Mouse (Mus musculus) lung, postnatal 36 days (tissue): Measurements from ENCODE around the gene Clock.
A peak's percentile ranks its signal among the peaks of the same experiment; 100 is the strongest.

Experiments
- DNase-seq: peaks from one replicate; pipeline ENCODE4 v3.0.0; 2022; ENCODE audit warnings: mixed read lengths

Clock gene

DNA sequence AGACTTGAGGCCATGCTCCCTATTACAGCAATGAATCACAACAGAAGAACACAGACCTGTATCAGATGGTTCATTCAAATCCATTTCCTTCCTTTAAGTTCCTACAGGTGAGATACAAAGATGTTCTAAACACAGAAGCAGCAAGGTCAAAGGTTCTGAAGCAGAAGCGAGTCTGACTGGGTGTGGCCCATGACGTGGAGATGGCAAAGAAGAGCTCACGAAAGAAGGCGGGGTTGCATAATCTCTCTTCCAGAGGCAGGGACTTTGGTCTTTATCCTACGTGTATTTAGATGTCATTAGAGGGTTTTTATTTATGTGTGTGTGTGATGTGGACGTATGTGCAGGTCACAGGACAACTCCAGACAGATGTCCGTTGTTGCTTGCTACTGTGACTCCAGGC, 126.9 kb downstream of the Clock start:
- DNase-seq = no peak

DNA sequence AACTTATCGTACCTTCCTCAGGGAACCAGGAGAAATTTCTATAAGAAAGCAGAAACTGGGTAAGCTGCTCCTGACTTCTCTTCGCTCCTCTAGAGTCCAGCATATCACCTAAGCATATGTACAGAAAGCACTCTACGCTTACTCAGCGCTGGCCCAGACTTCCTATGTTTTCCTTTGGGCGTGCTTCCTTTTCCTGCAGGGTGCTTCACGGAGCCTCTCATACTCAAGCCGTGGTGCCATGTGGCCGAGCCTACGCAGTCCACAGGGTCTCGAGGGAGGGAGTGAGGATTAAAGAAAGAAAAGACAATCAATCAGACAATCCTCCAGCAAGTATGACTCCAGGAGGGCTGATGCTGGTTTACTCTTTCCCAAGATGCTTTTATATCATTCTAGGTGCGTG, 127.8 kb downstream of the Clock start:
- DNase-seq = peak; percentile 26

DNA sequence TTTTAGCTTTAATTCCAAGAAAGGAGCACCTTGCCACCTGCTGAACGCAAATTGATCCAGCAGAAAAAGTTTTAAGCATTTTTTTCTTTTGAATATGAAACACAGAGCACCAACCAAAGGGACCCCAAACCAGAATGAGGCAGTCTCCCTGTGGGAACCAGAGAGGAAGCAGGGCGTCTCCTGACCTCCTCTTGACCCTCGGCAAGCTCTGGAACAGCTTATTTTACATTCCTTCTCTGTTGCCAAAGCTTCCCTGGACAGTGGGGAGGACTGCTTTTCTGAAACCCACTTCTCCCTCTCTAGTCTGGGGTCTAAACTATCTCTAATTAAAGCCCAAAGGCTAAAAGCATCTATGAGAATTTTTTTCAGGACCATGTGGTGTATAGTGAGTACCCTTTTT, 128.2 kb downstream of the Clock start:
- peak; percentile 47 for DNase-seq

DNA sequence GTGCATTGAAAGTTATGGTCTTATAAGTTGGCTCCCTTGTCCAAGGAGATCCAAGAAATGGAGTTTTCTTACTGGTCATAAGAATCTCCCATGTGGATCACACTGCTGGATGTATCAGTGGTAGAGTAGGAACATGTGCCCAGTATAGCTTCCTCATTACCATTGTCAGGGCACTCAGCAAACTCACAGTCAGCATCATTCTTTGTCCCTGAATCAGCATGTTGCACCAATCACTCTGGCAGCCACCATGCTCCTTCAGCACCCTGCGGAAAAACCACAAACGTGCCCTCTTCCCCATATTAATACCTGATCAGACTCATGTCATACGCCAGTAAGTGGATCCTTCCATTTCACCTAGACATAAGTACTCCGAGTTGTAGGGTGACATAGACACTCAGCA, 129.5 kb downstream of the Clock start:
- no peak for DNase-seq

DNA sequence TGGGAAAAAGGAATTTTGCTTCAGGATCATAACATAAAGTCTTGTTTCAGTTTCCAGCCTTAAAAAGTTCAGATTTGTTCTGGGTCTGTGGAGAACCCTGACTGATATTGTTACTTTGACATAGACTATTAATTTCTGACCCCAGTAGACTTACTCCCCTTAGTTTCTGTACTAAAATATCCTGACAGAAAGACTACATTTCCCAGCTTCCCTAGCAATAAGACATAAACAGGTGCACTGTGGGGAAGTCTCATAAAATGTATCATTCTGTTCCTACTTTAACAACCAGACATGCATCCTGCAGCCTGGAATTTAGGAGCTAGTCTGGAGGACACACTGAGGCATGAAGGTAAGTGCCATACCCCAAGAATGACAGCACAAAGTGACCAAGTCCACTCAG, 133.6 kb downstream of the Clock start:
- no peak for DNase-seq

DNA sequence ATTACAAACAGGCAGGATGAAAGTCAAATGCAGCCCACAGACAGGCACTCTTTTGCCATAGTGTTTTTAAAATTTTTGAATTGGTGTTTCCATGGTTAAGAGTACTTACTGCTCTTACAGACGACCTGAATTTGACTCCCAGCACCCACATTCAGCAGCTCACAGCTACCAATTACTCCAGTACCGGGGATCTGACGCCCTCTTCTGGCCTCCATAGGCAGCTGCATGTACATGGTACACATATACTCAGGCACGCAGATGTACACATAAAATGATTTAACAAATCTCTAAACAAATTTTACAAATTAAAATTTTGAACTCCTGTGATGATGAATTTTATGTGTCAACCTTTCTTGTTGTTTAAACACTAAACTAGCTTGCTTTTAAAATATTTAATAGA, 134.1 kb downstream of the Clock start:
- no peak for DNase-seq

DNA sequence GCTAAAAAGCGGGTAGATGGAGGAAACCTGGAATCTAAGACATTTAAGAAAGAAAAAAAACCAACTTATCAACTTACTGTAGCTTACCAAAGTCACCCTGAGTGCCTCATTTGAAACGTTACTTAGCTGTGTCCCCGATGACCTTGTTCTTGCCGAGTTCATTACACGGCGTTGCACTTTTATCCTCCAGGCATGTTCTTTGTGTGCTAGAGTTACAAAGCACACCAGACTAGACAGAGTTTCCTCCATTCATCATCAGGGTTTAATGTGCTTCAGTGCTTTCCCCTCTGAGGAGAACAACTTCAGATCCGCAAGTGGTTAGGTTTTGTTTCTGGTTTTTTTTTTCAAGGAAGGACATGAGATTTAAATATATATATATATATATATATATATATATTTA, 139.8 kb downstream of the Clock start:
- DNase-seq = no peak

DNA sequence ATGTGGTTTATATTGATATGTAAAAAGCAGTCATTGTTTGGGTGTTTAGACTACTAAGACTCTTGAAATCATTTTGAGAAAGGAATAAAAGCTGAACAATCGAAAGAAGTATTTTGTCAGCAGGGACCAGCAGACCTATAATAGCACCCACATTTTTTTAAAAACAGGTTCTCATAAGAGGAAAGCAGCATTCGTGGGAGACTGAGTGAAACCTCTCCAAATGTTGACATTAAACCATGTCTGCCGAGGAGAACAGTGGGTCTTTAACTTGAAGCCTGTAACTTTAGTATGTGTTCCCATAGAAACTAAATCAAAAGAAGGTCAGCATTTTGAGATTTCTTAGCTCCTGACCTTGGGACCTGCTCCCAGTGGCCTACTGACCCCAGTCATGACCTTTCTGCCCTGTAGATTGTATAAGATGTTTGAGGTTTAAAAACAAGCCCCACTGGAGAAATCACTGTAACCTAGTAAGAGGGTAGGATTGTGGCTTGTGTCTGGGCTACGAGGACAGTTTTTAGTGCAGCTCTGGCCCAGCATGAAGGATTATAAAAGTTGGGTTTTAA, 140.7 kb downstream of the Clock start:
- no peak for DNase-seq

DNA sequence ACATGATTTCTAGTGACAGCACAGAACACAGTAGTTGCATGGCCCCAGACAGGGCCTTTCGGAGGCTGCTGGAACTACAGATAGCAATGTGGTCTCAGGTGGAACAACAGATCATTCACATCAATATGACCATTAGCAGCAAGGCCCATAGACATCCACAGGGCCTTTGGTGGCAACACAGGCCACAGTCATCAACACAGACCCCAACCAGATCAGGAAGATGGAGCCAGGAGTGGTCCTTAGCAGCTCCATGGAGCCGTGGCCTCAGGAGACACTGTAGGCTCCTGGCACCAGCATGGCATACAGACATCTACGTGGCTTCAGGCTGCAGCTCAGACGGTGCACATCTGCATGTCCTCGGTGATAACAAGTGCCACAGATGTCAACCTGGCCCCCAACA, 141.7 kb downstream of the Clock start:
- no peak for DNase-seq

DNA sequence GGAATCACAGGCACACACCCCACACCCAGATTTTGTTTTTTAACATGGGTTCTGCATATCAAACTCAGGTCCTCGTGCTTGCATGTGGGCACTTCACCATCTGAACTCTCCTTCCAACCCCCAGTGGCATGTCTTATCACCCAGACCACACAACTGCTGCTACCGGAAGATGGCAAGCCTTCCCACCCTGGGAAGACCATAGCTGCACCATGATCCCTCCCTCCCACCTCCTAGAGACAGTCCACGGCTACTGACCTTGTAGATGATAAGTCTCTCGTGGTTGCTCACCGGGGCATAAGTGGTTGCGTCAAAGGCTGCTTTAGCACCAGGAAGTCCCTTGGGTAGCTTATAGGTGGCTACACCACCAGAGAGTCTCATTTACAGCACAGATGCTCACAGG, 143.1 kb downstream of the Clock start:
- DNase-seq = no peak

DNA sequence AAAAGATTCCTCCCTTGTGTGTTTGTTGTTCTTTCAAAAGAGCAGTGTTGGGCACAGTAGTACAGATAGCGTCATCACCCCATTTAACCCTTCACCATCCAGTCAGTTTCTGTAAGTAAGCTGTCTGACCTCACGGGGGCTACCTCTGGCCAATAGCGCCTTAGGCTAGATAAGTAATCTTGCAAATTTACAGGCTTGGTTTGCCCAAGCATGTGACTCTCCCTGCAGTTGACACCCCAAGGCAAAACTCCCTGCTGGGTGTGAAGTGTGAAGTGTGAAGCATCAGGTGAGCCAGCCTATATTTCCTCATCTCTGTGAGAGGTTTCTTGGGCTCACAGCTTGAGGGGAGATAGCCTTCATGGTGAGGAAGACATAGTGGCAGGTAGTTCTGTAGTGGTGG, 144.5 kb downstream of the Clock start:
- no peak for DNase-seq
